Mouse (Mus musculus) erythroblast, embryonic 14.5 days (primary cell): ENCODE results near the gene Srrm2.

Source experiments
- GATA1 ChIP-seq: IDR thresholded peaks from 2 replicates; pipeline ENCODE4 v1.6.1; 2012; ENCODE audit warnings: low read length, inconsistent platforms, mixed read lengths
- TAL1 ChIP-seq: IDR thresholded peaks from 3 replicates; pipeline ENCODE4 v1.6.1; 2012; ENCODE audit warnings: low read length, inconsistent platforms, mixed read lengths

DNA sequence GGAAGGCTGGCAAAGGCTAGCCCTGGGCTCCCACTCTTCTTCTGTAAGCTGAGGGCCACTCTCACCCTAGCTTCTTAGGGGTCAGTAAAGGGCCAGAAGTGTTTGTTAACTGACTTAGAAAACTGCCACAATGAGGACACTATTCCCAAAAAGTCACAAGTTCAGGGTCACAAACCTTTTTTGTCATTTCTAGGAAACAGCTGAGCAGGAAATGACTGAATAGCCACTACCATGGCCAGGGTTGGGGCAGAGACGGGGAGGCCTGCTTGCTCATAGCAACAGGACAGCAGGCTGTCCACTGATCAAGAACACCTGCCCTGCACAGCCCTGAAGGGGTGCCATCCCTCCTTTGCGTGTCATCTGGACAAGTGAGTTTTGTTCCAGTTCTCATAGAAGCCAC is 13.2 kb upstream of the Srrm2 start:
- TF ChIP-seq GATA1 (no peak), TAL1 (no peak)
